Mouse (Mus musculus): Measurements from ENCODE around the gene 4930579F01Rik.

GRCm38 (mm10) chr3:138212431-138212951, 18.9 kb upstream of the 4930579F01Rik start:
- TF ChIP-seq CTCF (IDR thresholded peaks at IDR 0.05; ENCODE audit: extremely low read depth, insufficient read depth, low read length) (no peak), POLR2A (IDR thresholded peaks at IDR 0.05; ENCODE audit: extremely low read depth, insufficient read depth, low read length) (no peak)

Measured in cortical plate, adult 2 months (tissue).